Mouse (Mus musculus): ENCODE data around the gene Sec16a. TPM values are rescaled to one million over a fixed set of nuclear protein-coding genes. Genes with fewer than 3 reads are reported as not detected.

Gene Sec16a
- polyA plus RNA-seq, 1 experiment: 51.5 TPM

DNA sequence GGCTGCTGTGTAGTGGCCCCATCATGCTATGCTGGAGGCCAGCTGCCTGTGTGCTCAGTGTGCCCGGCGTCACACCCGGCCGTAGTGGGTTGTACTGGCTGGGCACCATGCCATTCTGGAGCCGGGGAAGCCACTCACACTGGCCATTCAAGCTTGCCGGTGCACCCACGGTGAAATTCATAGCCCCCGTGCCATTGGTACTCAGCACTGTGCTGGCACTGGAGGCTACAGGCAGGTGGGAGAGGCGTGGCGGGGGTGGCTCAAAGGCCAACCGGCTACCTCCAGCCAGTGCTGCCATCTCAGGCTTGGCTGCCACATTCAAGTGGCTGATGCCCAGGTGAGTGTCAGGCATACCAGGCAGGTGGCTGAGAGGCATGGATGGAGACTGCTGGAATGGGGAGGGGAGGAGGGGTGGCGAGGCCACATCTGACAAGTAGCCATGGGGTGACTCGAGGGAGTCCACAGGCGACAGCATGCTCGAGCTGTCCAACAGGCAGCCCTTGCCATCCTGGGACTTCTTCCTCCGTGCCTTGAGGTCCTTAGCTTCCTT, 15.2 kb upstream of the Sec16a start:
- Histone ChIP-seq H3K27ac (ENCODE audit: insufficient read depth, low read length) (peak overlapping the region; percentile 32), H3K4me3 (ENCODE audit: low read depth, low read length) (peak overlapping the region; percentile 63), H3K27me3 (ENCODE audit: control insufficient read depth, insufficient read depth, low read length, poor library complexity, severe bottlenecking) (no peaks in the 10 kb centered on the region), H3K4me1 (ENCODE audit: control insufficient read depth, insufficient read depth, low read length) (no peaks in the 10 kb centered on the region), H3K36me3 (ENCODE audit: control insufficient read depth, insufficient read depth, low read length, poor library complexity, severe bottlenecking) (0 out of 2 replicates have a peak, but pooled peaks cover 4% of the 10 kb centered on the region), H3K9ac (ENCODE audit: low read depth, poor library complexity, severe bottlenecking) (peak overlapping the region; percentile 12), H3K9me3 (replicated peaks; ENCODE audit: control insufficient read depth, insufficient read depth, low read length, poor library complexity, severe bottlenecking) (no peaks in the 10 kb centered on the region)
- no peak for TF ChIP-seq EP300 (IDR thresholded peaks at IDR 0.05; ENCODE audit: insufficient read depth, low read depth, low read length)
- no peak for TF ChIP-seq CTCF (IDR thresholded peaks at IDR 0.05; ENCODE audit: low read depth, low read length)
- no peak for TF ChIP-seq POLR2A (IDR thresholded peaks at IDR 0.05; ENCODE audit: insufficient read depth, low read length)

DNA sequence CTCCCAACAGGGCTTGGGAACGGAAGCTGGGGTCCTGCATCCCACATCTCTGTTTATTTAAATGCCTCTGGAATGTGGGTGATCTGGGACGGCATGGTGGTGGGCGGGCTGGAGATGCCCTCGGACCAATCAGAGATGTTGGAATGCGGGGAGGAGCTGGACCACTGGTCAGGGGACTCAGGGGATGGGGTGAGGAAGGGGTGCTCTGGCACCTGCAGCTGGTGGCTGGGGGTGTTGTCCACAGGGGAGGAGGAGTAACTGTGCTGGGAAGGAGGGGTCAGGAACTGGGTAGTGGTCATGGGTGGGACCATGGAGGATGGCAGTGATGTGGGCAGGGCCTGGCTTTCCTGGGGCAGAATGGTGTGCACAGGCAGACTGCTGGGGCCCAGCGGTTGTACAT, 14.5 kb upstream of the Sec16a start:
- H3K9me3 ChIP-seq (replicated peaks; ENCODE audit: control insufficient read depth, insufficient read depth, low read length, poor library complexity, severe bottlenecking): no peaks in the 10 kb centered on the region
- peak overlapping the region; percentile 32 for H3K27ac ChIP-seq (ENCODE audit: insufficient read depth, low read length)
- no peaks in the 10 kb centered on the region for H3K27me3 ChIP-seq (ENCODE audit: control insufficient read depth, insufficient read depth, low read length, poor library complexity, severe bottlenecking)
- peak overlapping the region; percentile 12; the same call in 1 of the 2 replicates for H3K9ac ChIP-seq (ENCODE audit: low read depth, poor library complexity, severe bottlenecking)
- H3K4me3 ChIP-seq (ENCODE audit: low read depth, low read length): peak overlapping the region; percentile 63
- 0 out of 2 replicates have a peak, but pooled peaks cover 4% of the 10 kb centered on the region for H3K36me3 ChIP-seq (ENCODE audit: control insufficient read depth, insufficient read depth, low read length, poor library complexity, severe bottlenecking)
- no peaks in the 10 kb centered on the region for H3K4me1 ChIP-seq (ENCODE audit: control insufficient read depth, insufficient read depth, low read length)
- TF ChIP-seq POLR2A (IDR thresholded peaks at IDR 0.05; ENCODE audit: insufficient read depth, low read length) (peak; percentile 24), CTCF (IDR thresholded peaks at IDR 0.05; ENCODE audit: low read depth, low read length) (no peak), EP300 (IDR thresholded peaks at IDR 0.05; ENCODE audit: insufficient read depth, low read depth, low read length) (peak; percentile 74; the same call in 1 of the 2 replicates)

DNA sequence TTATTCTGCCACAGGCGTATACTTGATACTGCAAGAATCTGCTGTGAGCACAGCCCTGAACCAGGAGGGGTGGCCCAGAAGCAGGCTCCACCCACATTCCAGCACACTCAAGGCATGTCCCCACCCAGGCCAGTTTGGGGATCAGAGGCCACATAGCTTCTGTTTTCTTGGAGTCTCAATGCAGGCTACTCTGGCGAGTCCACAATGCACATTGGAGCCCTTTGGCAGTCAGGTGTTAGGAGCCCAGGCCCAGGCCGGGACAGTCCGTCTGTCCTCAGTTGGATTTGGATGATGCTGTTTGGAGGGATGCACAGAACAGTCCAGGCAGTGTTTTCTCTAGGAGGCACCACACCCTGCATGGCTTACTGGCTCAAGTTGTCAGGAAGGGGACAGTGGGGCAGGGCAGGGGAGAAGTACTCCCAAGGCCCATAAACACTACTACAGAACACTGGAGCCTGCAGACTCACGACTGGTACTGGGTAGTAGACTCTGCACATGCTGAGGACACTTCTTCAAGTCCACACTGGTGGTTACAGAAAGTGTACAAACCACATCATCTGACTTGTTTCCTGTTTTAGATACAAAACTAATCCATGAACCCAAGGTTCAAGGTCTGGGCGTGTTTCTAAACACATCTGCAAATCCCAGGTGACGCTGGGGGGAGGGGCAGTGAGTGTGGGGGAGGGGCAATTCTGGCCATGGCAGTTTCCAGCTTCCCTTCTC, 13.5 kb upstream of the Sec16a start:
- H3K27ac ChIP-seq (ENCODE audit: insufficient read depth, low read length): peak overlapping the region; percentile 98
- no peaks in the 10 kb centered on the region for H3K9me3 ChIP-seq (replicated peaks; ENCODE audit: control insufficient read depth, insufficient read depth, low read length, poor library complexity, severe bottlenecking)
- TF ChIP-seq EP300 (IDR thresholded peaks at IDR 0.05; ENCODE audit: insufficient read depth, low read depth, low read length) (peak; percentile 96), CTCF (IDR thresholded peaks at IDR 0.05; ENCODE audit: low read depth, low read length) (no peak), POLR2A (IDR thresholded peaks at IDR 0.05; ENCODE audit: insufficient read depth, low read length) (no peak)
- 0 out of 2 replicates have a peak, but pooled peaks cover 2% of the 10 kb centered on the region for H3K36me3 ChIP-seq (ENCODE audit: control insufficient read depth, insufficient read depth, low read length, poor library complexity, severe bottlenecking)
- no peaks in the 10 kb centered on the region for H3K4me1 ChIP-seq (ENCODE audit: control insufficient read depth, insufficient read depth, low read length)
- H3K9ac ChIP-seq (ENCODE audit: low read depth, poor library complexity, severe bottlenecking): no peak overlapping the region
- no peaks in the 10 kb centered on the region for H3K27me3 ChIP-seq (ENCODE audit: control insufficient read depth, insufficient read depth, low read length, poor library complexity, severe bottlenecking)
- H3K4me3 ChIP-seq (ENCODE audit: low read depth, low read length): no peak overlapping the region; the same call in 1 of the 2 replicates

DNA sequence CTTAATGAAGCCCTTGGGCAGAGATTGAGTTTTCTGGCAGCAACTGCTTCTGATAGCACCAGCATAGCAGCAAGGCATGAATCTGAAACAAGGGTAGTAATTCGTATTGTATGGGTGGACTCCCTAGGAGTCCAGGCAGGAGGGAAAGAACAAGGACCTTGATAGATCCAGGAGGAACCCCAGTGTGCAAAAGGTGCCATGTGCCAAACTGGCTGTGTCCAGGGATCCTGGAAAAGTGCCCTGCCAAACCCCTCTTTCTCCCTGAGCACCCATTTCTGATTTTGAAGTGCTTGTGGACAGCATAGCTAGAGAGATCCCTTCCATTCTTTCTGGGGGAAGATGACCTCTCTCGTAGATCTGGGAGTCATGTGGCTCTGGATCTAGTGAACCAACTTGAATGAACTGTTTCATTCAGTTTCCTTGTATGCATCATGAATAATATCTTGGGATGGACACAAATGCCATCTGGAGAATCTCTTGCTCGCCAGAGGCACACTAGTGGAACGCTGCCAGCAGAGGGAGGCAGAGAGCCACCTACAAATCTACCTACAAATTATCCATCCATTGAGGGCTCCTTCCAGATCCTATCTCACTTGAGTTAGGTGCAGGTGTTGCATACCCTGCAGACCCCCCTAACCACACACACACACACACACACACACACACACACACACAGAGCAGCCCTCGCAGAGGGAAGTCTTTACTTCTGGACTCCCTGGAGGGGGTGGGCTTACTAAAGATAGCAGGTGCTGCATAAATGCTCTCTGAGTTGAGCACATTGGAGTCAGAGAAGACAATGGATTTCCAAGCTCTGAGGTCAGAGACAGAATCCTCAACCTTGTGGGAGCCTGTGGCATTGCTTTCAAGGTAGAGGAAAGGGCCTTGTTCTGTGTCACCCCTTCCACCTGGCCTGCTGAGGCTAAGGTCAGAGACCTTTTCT, 4.4 kb upstream of the Sec16a start:
- Histone ChIP-seq H3K9me3 (replicated peaks; ENCODE audit: control insufficient read depth, insufficient read depth, low read length, poor library complexity, severe bottlenecking) (no peaks in the 10 kb centered on the region), H3K27ac (ENCODE audit: insufficient read depth, low read length) (0 out of 2 replicates have a peak overlapping the region, but pooled peaks have one; percentile 14)
- TF ChIP-seq EP300 (IDR thresholded peaks at IDR 0.05; ENCODE audit: insufficient read depth, low read depth, low read length) (no peak), POLR2A (IDR thresholded peaks at IDR 0.05; ENCODE audit: insufficient read depth, low read length) (no peak), CTCF (IDR thresholded peaks at IDR 0.05; ENCODE audit: low read depth, low read length) (peak; percentile 94)

DNA sequence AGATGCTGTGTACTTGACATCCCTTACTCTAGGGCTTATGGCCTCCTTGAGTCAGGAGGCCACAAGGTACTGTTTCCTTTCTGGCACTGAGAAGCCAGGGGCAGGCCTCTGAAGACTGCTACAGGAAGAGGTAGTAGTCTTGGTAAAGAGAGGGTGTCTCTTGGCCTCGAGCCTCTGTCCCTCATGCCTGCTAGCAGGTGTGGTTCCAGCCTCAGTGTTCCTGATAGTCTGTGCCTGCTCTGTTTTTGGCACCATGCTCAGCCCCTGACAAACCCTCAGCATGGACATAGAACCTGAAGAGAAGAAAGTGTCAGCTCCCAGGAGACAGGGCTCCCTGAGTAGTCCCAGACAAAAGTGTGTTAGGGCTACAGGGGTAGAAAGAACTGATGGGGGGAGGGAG, 2.4 kb upstream of the Sec16a start:
- no peaks in the 10 kb centered on the region for H3K9me3 ChIP-seq (replicated peaks; ENCODE audit: control insufficient read depth, insufficient read depth, low read length, poor library complexity, severe bottlenecking)
- H3K4me1 ChIP-seq (ENCODE audit: control insufficient read depth, insufficient read depth, low read length): peaks cover 5% of the 10 kb centered on the region
- TF ChIP-seq POLR2A (IDR thresholded peaks at IDR 0.05; ENCODE audit: insufficient read depth, low read length): no peak
- TF ChIP-seq CTCF (IDR thresholded peaks at IDR 0.05; ENCODE audit: low read depth, low read length): no peak
- TF ChIP-seq EP300 (IDR thresholded peaks at IDR 0.05; ENCODE audit: insufficient read depth, low read depth, low read length): no peak
- no peak overlapping the region for H3K4me3 ChIP-seq (ENCODE audit: low read depth, low read length)
- no peaks in the 10 kb centered on the region for H3K27me3 ChIP-seq (ENCODE audit: control insufficient read depth, insufficient read depth, low read length, poor library complexity, severe bottlenecking)
- H3K27ac ChIP-seq (ENCODE audit: insufficient read depth, low read length): no peak overlapping the region
- no peaks in the 10 kb centered on the region for H3K36me3 ChIP-seq (ENCODE audit: control insufficient read depth, insufficient read depth, low read length, poor library complexity, severe bottlenecking)
- no peak overlapping the region for H3K9ac ChIP-seq (ENCODE audit: low read depth, poor library complexity, severe bottlenecking)

More for the DNA sequence above, 4.4 kb upstream of the Sec16a start:
- Histone ChIP-seq H3K36me3 (ENCODE audit: control insufficient read depth, insufficient read depth, low read length, poor library complexity, severe bottlenecking) (no peaks in the 10 kb centered on the region), H3K4me3 (ENCODE audit: low read depth, low read length) (no peak overlapping the region), H3K27me3 (ENCODE audit: control insufficient read depth, insufficient read depth, low read length, poor library complexity, severe bottlenecking) (no peaks in the 10 kb centered on the region), H3K9ac (ENCODE audit: low read depth, poor library complexity, severe bottlenecking) (no peak overlapping the region), H3K4me1 (ENCODE audit: control insufficient read depth, insufficient read depth, low read length) (peaks cover 5% of the 10 kb centered on the region)
